Mouse (Mus musculus) fat pad, adult 2 months (tissue): Measurements from ENCODE around the gene Nhp2.

Source experiments
- DNase-seq: peaks from one replicate; pipeline ENCODE4 v3.0.0-alpha.2; 2011; ENCODE audit warnings: low read depth, low spot score; ENCODE audit errors: extremely low read depth

Nhp2 gene

GRCm38 (mm10) chr11:51619409-51620060 is at the start of gene Nhp2:
Gene Nhp2 (plus strand): TSS chr11:51619735.
- DNase-seq, result peak; percentile 100

GRCm38 (mm10) chr11:51576454-51576853 is 43.1 kb upstream of the Nhp2 start:
- DNase-seq, result no peak

GRCm38 (mm10) chr11:51577587-51577986 is 41.9 kb upstream of the Nhp2 start:
- DNase-seq, result no peak

GRCm38 (mm10) chr11:51579024-51579423 is 40.5 kb upstream of the Nhp2 start:
- DNase-seq, result no peak

GRCm38 (mm10) chr11:51582713-51583112 is 36.8 kb upstream of the Nhp2 start:
- DNase-seq, result no peak

GRCm38 (mm10) chr11:51584057-51584430 is 35.5 kb upstream of the Nhp2 start:
- peak; percentile 75 for DNase-seq

- DNase-seq, result peak; percentile 78
Measured at GRCm38 (mm10) chr11:51584431-51585248, 34.9 kb upstream of the Nhp2 start, which contains the start of gene Phykpl. Gene Phykpl (plus strand): TSS chr11:51584757.

GRCm38 (mm10) chr11:51585608-51586252 is 33.8 kb upstream of the Nhp2 start:
- DNase-seq, result no peak

GRCm38 (mm10) chr11:51586411-51586810 is 33.1 kb upstream of the Nhp2 start:
- no peak for DNase-seq

- no peak for DNase-seq
Measured at GRCm38 (mm10) chr11:51587059-51587458, 32.5 kb upstream of the Nhp2 start.

- no peak for DNase-seq
Measured at GRCm38 (mm10) chr11:51588833-51589232, 30.7 kb upstream of the Nhp2 start.

GRCm38 (mm10) chr11:51590002-51590401 is 29.5 kb upstream of the Nhp2 start:
- no peak for DNase-seq

- DNase-seq, result no peak
Measured at GRCm38 (mm10) chr11:51591168-51591567, 28.4 kb upstream of the Nhp2 start.

- DNase-seq, result no peak
Measured at GRCm38 (mm10) chr11:51591915-51592314, 27.6 kb upstream of the Nhp2 start.

- no peak for DNase-seq
Measured at GRCm38 (mm10) chr11:51593368-51593767, 26.2 kb upstream of the Nhp2 start.

GRCm38 (mm10) chr11:51593849-51594248 is 25.7 kb upstream of the Nhp2 start:
- DNase-seq, result no peak

- no peak for DNase-seq
Measured at GRCm38 (mm10) chr11:51594715-51595350, 24.7 kb upstream of the Nhp2 start.

- DNase-seq, result no peak
Measured at GRCm38 (mm10) chr11:51595459-51596083, 24.0 kb upstream of the Nhp2 start.

GRCm38 (mm10) chr11:51597553-51597952 is 22.0 kb upstream of the Nhp2 start:
- no peak for DNase-seq

- no peak for DNase-seq
Measured at GRCm38 (mm10) chr11:51602253-51602652, 17.3 kb upstream of the Nhp2 start.
